In genomic region chr13:78405071-78405470, GRCm38 (mm10) we compare ENCODE assay signal across 22 mouse cellular contexts.
DNase-seq lines count a peak whose midpoint lies in the region; ATAC-seq and TF ChIP-seq lines count a peak whose summit lies in the region.
"Had no signal": no experiment of that assay in that cellular context is flagged by ENCODE, and none has a peak within 500 bp of the region (broad histone marks: within the 10 kb centered on the region; RNA-seq: fewer than 3 reads in every experiment).

No protein-coding gene starts in this region.

- no peak overlapping the region for H3K4me3 ChIP-seq in limb, embryonic 14.5 days (replicated peaks; ENCODE audit: low read length)
- H3K4me3 ChIP-seq in limb, embryonic 10.5 days, result no peak overlapping the region
- H3K4me3 ChIP-seq in heart, embryonic 10.5 days, result no peak overlapping the region
- H3K4me3 ChIP-seq: forebrain, embryonic 13.5 days; hindbrain, embryonic 12.5 days; liver, embryonic 12.5 days had no signal

- H3K36me3 ChIP-seq in limb, embryonic 14.5 days (ENCODE audit: control insufficient read depth, insufficient read depth, low read length), result no peaks in the 10 kb centered on the region
- H3K36me3 ChIP-seq in limb, embryonic 10.5 days, result no peaks in the 10 kb centered on the region
- no peaks in the 10 kb centered on the region for H3K36me3 ChIP-seq in heart, embryonic 10.5 days
- H3K36me3 ChIP-seq: hindbrain, embryonic 12.5 days; liver, embryonic 12.5 days had no signal

- no peak overlapping the region for H3K9ac ChIP-seq in limb, embryonic 14.5 days (ENCODE audit: low read depth, low read length, severe bottlenecking)
- H3K9ac ChIP-seq: forebrain, embryonic 13.5 days; hindbrain, embryonic 12.5 days; liver, embryonic 12.5 days had no signal

- TF ChIP-seq POLR2A in limb, embryonic 14.5 days (IDR thresholded peaks at IDR 0.05; ENCODE audit: borderline replicate concordance, extremely low read depth, insufficient read depth, insufficient read length), result no peak

- DNase-seq in adrenal gland, postnatal 10 days, result peak; percentile 16
- DNase-seq in adrenal gland, adult 2 months, result no peak
- DNase-seq in heart, postnatal 4 days, result peak; percentile 9
- DNase-seq in heart, adult 18-20 months, result no peak
- peak; percentile 52 for DNase-seq in limb, embryonic 14.5 days (ENCODE audit: low spot score)
- DNase-seq in limb, embryonic 10.5 days (ENCODE audit: low spot score), result no peak
- DNase-seq in fibroblast of lung, adult 2 months (ENCODE audit: low read depth), result peak; percentile 46
- no peak for DNase-seq in heart, embryonic 10.5 days (ENCODE audit: low spot score)
- DNase-seq: cerebellum, adult 11 months; cerebellum, postnatal 25 days; heart, postnatal 10 days; kidney, adult 18-20 months; lung, adult 2 months; retina, postnatal 1 day; thymus, adult 2 months had no signal

- H3K27ac ChIP-seq in limb, embryonic 14.5 days (replicated peaks; ENCODE audit: low read depth, low read length), result no peak overlapping the region
- no peak overlapping the region for H3K27ac ChIP-seq in limb, embryonic 10.5 days
- H3K27ac ChIP-seq in heart, embryonic 10.5 days, result no peak overlapping the region
- H3K27ac ChIP-seq: forebrain, embryonic 13.5 days; hindbrain, embryonic 12.5 days; liver, embryonic 12.5 days had no signal

- no peaks in the 10 kb centered on the region for H3K9me3 ChIP-seq in limb, embryonic 14.5 days (ENCODE audit: control insufficient read depth, low read length)
- no peaks in the 10 kb centered on the region for H3K9me3 ChIP-seq in limb, embryonic 10.5 days (replicated peaks)
- no peaks in the 10 kb centered on the region for H3K9me3 ChIP-seq in heart, embryonic 10.5 days
- H3K9me3 ChIP-seq: forebrain, embryonic 13.5 days; hindbrain, embryonic 12.5 days; liver, embryonic 12.5 days had no signal

- no peaks in the 10 kb centered on the region for H3K27me3 ChIP-seq in limb, embryonic 14.5 days (ENCODE audit: control insufficient read depth, insufficient read depth, low read length)
- no peaks in the 10 kb centered on the region for H3K27me3 ChIP-seq in limb, embryonic 10.5 days (ENCODE audit: low read depth, poor library complexity, severe bottlenecking)
- no peaks in the 10 kb centered on the region for H3K27me3 ChIP-seq in heart, embryonic 10.5 days (ENCODE audit: insufficient read depth, poor library complexity, severe bottlenecking)
- H3K27me3 ChIP-seq: forebrain, embryonic 13.5 days; hindbrain, embryonic 12.5 days; liver, embryonic 12.5 days had no signal

- 46% methylated on average over 3 of the region's 3 CpGs for WGBS in limb, embryonic 14.5 days
- 78% methylated on average over 3 of the region's 3 CpGs for WGBS in limb, embryonic 10.5 days
- 68% methylated on average over 3 of the region's 3 CpGs for WGBS in heart, embryonic 10.5 days

- H3K4me2 ChIP-seq in limb, embryonic 14.5 days (replicated peaks; ENCODE audit: low read depth, low read length, severe bottlenecking), result no peak overlapping the region
- H3K4me2 ChIP-seq: forebrain, embryonic 13.5 days; heart, embryonic 11.5 days; hindbrain, embryonic 12.5 days; liver, embryonic 12.5 days; midbrain, embryonic 11.5 days had no signal

- H3K4me1 ChIP-seq in limb, embryonic 14.5 days (ENCODE audit: control insufficient read depth, insufficient read depth, low read length), result no peaks in the 10 kb centered on the region
- no peaks in the 10 kb centered on the region for H3K4me1 ChIP-seq in limb, embryonic 10.5 days
- H3K4me1 ChIP-seq in heart, embryonic 10.5 days, result no peaks in the 10 kb centered on the region
- H3K4me1 ChIP-seq: forebrain, embryonic 13.5 days; hindbrain, embryonic 12.5 days; liver, embryonic 12.5 days had no signal

- no peak for ATAC-seq in limb, embryonic 14.5 days (ENCODE audit: low FRiP score, low read depth)
- ATAC-seq: activated CD4-positive, CD25-positive, alpha-beta regulatory T cell, adult 4 months; CD4-positive, CD25-positive, alpha-beta regulatory T cell, adult 4 months; forebrain, embryonic 13.5 days; liver, embryonic 12.5 days had no signal

Comparison
In these comparisons a context has a peak if more than half of its experiments do, and no peak if none do; other contexts are left out.
1. DNase-seq: peak in adrenal gland, postnatal 10 days (single experiment), heart, postnatal 4 days (single experiment), limb, embryonic 14.5 days (single experiment) and fibroblast of lung, adult 2 months (single experiment); none in adrenal gland, adult 2 months (single experiment), heart, adult 18-20 months (0 of 2), limb, embryonic 10.5 days (single experiment) and heart, embryonic 10.5 days (single experiment).